Mouse (Mus musculus): ENCODE measurements around the gene Fbn1.
A peak's percentile ranks its signal among the peaks of the same experiment; 100 is the strongest.

The Fbn1 gene

DNA sequence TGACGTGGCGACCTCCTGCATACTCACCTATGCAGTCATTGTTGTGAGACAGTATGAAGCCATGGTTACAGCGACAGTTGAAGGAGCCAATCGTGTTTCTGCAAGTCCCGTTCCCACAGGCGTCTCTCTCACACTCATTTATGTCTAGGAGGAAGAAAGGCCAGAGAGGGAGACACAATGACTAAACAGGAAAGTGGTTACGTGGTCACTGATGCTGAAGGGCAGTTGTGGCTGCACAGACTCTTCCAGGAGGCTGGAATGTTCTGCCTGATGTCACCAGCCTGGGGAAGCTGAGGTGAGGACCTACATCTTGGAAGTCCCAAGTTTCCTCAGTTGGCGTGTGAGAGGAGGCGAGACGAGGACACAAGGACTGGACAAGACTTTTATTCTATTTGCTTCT, 177.3 kb downstream of the Fbn1 start:
- no peak for DNase-seq

DNA sequence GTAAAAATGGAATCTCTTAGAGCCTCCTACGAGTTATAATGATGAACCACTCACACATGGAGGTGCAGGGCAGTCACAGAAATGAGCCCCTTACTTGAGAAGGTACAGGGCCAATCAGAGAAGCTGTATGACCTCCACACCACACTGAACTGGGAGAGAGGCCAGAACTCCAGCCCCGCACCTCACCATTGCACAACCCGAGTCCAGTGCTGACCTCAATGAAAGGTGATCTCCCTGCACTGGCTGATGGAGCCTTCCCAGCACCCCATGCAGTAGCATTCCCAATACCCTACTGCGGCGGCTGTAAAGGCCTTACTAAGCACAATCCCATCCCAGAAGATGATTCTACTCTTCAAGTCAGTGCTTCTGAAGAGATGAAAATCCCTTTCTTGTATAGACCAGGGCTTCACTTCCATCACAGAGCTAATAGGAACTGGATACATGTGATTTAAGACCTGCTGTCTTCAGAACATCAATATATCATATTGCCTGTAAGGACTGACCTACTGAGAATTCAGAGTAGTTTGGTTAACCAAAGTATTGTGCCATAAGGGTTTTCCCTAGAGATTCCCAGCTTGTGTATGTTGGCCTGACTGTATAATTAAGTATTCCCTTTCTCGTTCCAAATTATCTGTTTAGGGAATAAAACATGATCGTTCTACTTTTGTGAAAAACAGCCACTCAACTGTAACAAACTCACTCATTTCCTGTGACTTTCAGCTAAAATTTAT, 182.5 kb downstream of the Fbn1 start:
- no peak for DNase-seq

DNA sequence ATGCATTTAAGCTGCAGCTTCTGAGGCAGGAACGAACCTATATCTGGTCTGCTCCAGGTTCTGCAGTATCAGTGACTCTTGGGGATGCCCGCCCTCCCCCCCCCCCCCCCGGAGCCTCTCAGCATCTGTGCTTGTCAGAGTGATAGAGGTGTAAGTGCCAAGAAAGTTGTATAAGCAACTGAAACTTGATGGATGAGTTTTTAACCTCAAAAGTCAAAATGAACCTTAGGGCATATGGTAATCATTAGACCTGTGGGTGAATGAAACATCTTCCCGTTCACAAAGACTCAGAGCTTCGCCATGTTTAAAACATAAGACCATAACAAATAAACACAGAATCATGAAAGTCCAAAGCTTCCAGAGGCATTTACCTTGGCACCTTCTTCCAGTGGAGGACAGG, 183.3 kb downstream of the Fbn1 start:
- no peak for DNase-seq

DNA sequence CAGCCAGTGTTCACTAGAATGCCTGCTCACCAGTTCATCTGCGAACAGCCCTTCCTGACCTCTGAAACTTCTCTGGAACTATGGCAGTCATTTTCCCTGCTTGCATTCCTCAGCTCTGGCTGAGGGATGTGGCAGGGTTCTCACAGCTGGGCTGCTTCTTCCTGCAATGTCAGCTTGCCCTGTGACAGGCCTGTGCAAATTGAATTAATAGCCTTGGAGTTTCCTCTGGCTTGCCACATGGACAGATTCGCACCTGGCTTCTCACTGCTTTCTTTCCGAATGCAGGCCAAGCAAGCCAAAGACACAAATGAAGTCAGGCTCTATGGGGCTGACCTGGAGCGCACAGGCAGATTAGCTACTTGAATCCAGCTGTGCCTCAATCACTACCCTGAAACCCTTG, 184.4 kb downstream of the Fbn1 start:
- DNase-seq: no peak

DNA sequence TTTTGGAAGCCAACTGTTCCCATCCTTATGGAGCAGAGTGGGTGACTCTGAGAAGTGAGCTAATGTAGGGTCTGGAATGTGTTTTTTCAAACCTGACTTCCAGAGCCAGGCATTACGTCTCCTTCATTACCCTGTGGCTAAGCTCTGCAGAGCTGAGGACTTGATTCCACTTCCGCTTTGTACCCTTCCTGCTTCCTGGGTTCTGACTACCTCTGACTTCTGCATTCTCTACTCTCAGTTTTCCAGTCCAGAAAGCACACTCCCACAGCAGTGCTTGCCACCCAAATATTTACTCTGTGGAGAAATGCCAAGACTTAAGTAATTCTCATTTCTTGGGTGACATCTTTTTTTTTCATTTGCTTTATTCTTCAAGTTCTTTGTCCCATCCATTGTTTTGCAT, 185.2 kb downstream of the Fbn1 start:
- no peak for DNase-seq

DNA sequence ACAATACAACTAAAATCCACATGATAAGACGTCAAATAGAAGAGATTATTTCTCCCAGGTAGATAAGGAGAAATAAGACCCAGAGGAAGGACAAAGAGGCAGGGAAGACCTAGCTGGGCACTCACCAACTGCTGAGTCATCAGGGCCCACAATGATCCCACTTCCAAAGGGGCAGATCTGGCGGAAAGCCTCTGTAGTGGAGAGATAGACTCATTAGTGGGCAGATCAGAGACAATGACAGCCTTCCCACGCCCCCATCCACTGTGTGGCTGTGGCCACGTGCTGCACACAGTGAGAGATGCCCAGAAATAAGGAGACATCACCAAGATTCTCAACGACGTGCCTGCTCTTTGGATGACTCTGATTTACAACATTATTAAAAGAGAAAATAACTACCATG, 186.7 kb downstream of the Fbn1 start:
- no peak for DNase-seq

DNA sequence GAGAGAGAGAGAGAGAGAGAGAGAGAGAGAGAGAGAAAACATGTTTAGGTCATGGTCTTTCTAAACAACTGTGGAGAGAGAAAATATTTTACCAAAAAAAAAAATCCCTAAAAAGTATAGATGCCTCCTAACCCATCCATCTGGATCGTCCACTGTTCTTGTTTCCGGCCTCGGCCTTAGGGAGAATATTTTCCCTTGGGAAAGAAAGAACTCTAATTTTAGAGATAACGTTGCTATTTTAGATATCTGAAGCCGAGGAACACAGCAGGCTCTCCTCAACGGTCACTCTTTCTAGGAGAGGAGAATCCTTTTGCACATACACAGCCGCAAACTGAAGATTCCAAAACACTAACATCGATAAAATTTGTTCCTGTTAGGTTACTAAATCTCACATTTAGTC, 188.1 kb downstream of the Fbn1 start:
- no peak for DNase-seq

DNA sequence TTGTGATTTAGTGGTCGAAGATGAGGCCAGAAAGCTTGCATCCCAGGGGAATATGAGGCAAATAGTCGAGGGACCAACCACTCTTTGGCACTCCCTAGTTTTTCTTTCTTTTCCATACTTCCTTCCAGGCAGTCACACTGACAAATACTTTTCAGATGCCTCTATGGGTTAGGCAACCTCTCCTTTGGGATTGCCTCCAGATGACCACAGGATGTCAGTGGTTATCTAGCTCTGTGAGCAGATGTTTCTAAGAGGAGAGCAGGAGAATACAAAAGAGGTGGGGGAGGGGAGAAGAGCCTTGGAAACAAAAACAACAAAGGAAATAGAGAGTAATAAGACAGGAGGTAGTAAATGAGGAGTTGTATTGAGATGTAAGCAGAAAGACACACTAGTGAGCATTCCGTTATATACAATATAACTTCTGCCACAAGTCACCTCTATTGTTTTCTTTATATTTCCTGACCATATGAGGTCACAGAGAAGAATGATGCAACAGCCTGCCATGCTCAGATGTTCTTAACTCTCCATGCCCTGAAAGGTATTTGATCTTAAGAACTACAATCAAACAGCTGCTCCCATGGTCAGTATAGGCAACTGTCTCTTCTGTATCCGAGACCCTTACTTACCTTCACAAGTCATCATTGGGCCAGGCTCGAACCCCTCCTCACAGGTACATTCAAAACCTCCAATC, 189.3 kb downstream of the Fbn1 start:
- DNase-seq: no peak

DNA sequence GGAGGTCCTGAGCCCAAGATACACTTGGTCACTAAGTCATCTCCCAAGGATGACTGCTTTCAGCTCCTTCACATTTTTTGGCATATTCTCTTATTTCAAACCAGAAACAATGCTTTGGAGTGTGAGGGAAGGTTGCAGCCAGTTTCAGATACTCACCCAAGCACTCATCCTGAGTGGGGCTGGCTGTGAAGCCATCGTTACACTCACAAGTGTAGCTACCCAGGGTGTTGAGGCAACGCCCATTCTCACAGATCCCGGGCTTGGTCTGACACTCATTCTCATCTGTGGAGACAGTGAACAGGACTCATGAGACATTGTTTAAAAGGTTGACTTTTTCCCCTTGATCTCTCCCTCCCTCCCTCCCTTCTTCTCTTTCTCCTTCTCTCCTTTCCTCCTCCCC, 192.6 kb downstream of the Fbn1 start:
- DNase-seq: no peak

DNA sequence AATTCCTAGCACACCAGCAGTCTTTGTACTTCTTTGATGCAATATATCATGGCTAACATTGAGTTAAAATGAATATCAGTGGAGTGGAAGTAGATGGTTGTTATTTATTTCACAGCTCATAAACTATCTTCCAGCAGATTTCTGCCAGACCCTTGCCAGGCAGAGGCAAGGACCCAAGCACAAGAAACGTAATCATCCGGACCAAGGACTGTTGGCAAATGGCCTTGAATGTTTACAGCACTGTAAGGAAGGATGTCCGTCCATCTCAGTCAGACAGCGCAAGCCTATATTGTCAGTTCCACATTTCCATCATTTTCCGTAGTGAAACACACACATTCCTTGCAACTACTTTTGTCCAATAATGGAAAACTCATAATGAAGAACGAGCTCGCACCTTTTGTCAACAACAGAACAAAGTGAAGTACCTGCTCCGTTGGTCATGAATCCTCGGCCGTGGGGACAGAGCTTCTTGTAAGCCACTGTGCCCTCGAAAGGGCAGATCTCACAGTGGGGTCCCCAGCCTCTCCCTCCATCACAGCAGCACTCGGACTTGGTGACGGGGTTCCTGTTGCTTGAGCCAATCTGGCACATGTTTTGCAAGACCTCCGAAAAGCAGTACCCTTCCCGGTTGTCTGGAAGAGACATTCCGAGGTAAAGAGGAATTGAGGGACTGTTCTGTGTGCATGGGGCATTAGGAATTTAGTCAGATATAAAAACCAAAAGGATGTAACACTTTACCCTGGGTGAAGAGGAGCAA, 193.4 kb downstream of the Fbn1 start:
- no peak for DNase-seq

DNA sequence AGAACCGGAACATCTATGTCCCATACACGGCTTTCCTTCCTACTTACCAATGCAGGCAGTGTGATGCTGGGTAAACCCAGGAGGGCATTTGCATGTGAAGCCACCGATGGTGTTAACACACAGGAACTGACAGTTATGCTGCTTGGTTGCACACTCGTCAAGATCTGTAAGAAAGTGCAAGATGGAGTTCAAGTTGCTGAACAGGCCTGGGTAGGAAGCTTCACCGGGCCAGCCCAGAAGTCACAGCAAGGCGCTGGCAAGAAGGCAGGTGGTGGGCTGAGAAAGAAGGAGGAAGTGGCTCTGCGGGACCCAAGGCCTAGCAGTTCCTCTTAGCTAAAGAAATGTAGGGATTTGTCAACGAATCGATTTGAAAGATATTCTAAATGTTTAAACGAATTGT, 198.1 kb downstream of the Fbn1 start:
- no peak for DNase-seq

DNA sequence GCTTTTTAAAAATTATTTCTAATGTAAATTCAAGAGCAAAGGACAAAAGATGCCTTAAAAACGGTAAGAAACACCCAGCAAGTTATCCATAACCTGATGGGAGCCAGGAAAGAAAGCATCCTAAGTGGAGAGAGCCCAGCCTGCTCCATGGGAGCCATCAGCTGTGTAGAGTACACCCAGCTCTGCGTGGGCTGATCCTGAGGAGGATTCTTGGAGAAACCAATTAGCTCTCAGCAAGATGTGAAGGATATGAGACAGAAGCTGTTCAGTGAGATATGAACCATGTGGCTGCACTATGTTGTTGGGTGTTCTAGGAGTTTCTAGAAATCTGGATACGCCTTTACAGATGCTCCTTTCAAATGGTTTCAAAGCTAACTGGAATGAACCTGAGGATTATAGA, 202.1 kb downstream of the Fbn1 start:
- DNase-seq: no peak

DNA sequence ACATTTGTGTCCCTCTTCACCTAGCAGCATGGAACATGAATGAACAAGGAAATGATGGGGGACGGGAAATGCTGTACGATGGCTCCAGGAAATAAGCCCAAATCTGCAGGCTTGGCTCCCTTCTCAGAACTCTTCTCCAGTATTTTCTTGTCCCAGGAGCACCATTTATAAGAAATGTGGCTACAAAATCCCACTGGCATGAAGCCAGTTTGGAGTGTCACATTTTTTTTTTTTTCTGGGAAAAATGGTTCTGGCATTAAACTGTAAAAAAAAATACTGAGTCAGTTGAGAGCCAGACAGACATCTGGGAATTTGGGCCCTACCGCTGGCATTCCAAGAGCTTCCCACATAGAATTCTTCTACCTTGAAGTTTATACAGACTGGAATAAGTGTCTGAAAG, 203.0 kb downstream of the Fbn1 start:
- no peak for DNase-seq

DNA sequence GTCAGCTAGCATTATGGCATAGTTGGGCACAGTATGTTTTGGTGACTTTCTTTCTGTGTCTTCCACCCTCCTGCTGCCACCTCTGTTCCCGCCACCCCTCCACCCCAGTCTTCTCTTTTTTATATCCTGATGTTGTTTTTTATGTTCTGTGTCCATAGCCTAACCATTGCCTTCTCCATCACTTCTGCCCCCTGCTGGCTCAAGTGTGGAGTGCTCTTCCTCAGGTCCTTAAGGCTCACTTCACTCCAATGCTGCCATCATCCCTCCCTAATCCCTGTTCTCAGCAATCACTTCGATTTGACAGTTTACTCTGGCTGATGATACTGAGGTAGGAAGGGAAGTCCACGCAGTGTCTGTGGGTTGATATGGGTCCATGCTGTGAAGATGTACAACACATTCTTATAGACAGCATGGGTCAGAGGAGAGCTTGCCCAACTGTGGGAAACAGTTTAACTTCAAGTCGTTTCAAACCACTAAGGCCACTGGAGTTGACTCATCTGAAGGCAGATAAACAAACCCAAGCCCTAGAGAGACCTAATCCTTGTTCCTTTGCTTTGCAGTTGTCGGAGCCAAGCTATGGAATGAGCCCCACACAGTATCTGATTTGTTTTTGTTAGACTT, 203.9 kb downstream of the Fbn1 start:
- DNase-seq: peak; percentile 32

DNA sequence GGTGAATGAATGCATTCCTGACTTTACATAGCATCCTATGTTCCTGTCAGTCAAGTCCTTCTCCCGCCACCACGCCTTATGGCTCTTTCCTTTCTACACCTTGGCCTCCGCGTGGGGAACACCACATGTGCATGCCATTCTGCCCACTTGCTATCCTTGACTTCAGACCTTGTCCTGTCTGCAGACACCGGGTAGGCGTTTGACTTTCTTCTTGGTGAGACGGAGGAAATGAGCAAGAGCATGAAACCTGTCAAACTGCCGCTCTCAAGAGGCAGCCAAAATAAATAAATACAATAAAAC, 205.2 kb downstream of the Fbn1 start:
- DNase-seq: no peak

DNA sequence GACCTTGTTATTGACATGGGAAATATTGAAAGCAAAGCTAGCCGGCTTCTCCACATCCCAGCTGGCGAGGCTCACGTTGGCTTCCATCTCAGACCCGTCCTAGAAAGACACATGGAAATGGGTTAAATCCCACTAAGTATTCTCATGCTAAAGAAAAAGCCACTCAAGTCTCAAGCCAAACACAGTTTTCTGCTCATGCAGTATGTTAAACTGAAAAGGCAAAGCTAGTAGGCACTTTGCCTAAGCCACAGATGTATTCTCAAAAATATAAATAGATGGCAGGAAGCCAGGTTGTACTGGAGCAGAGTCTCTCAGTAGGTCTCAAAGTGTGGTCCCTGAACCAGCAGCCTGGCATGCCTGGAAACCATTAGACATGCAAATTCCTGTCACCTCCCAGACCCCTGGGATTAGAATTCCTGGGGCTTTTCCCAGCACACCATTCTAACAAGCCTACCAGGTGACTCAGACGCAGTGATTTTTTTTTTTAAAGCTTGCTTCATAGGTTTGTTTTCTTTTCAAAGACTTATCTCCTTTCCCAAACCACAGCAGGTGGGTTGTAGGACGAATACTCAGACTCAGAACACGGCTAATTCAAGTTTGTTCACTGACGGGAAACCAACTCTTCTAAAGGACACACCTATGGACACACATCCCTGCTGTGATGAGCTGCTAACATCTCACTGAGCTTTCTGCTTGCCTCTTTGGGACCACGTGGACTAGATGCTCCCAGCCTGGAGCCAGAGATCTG, 205.7 kb downstream of the Fbn1 start:
- DNase-seq: no peak

DNA sequence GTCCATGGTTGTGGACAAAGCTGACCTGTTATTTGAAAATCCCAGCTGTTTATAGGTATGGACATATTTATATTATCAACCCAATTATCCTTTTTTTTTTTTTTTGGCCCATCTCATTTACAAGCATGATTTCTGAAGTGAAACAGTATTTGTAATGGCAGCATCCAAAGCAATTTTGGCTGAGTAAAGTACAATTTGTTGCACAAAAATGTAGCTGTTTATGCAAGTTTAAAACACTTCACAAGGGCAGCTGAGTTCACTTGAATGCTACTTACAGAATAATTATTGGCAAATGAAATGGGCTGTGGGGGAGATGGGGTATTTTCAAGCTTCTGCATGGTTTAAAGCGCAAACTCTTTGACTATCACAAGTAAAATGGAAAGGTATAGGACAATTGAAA, 209.0 kb downstream of the Fbn1 start:
- no peak for DNase-seq

DNA sequence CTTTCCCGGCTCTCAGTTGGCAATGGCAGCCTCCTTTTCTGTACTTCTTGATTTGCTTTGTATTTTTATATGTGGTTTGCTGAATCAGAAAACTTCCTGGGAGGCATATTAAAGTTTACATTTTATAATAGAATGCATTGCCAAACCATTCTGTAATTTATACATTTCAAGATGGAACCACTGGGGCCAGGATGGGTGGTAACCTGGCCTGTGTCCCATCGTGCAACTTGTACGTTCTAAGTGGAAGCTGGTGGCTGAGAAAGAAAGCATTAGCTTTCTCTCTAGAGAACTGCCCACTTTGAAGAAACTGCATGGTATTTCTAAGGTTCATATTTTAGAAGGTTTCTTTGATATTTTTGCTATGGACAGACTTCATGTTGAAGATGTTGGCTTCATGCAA, 212.3 kb downstream of the Fbn1 start:
- DNase-seq: no peak

DNA sequence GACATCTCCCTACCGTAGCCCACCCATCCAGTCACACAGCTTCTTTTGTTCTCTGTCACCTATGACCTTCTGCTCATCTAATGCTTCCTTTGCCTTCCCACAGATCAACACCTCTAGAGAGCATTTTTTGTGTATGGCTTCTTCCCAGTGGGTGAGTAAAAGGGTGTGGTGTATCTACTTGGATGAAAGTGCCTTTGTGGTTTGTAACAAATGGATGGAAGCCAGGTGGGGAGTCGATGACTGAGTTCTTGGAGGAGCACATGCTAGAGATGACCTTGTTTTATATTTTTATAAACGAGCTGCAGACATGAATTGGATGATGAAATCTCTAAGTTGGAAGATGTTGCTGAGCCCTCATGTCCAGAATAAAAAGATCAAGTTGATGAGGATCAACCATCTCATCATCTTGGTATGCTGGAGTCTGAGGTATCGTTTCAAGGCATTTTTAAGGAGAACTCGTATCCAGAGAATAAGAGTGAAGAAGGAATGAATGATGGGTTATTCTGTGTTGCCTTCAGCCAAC, 213.8 kb downstream of the Fbn1 start:
- DNase-seq: no peak

DNA sequence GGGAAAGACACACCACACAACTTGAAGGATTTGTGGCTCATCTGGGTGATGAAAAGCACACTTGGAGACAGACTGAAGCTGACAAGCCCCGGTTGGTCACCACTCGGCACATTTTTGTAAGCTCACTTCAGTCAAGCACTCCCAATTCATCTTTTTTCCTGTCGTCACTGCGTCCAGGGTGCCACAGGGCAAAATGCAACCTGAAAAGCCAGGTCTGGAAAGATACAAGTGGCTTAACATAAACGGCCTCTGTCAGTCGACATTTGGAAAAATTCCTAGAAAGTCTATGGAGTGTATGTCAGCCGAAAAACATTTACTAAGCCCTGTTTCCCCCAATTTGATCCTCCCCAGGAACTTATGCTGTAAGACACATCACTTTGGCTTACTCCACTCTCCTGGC, 215.2 kb downstream of the Fbn1 start:
- no peak for DNase-seq

DNA sequence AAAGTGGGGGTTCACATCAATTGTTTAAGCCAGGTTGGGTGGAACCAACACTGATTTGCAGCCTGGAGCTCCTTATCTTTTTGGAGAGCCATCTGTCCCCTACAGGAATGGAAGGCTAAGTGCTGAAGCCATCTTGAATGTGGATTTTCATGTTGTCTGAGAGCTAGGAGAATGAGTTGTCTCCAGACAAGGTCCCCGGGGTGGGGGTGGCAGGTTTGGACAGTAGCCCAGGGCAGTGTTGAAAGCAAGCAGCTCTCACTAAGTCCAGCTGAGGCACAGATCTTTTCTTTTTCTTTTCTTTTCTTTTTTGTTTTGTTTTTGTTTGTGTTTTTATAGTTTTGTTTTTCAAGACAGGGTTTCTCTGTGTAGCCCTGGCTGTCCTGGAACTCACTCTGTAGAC, 216.7 kb downstream of the Fbn1 start:
- DNase-seq: no peak

DNA sequence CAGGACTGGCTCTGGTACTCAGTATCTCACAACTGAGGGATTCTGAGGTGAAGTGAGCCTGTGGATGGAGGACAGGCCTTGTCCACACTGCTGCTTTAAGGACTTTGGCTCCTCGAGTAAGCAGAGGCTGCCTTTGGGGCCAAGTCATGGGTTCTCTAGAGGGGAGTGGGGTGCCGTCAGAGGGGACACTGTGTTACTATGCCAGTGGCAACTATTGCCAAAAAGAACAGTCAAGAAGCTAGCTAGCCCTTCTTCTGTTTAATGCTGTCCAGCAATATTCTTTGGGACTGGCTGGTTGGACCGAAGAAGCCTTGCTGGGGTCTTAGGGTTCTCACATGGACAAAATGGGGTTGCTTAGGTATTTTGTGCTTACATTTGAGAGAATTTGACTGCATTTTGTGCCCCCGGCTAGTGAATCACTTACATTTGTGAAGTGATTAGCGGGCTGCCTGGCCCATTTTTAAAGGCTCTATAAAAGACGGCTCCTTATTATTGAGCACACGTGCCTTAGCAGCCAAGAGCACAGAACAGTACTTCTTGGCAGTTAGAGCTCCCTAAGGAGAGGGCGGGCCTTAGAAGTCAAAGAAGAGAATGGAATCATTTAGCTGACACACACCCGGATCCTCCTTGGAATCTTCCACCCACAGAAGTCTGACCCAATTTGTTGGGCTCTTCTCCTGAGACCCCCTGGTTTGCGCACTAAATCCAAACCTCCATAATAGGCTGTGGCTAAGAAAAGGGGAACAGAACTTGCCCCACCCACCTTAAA, 217.4 kb downstream of the Fbn1 start:
- no peak for DNase-seq

Measured in thymus, postnatal 4 days (tissue).